In genomic region chr5:113815638-113816152, GRCm38 (mm10) we compare ENCODE assay signal across 7 mouse cellular contexts. TPM values are rescaled to one million over a fixed set of nuclear protein-coding genes. Genes with fewer than 3 reads are reported as not detected.
DNase-seq lines count a peak whose midpoint lies in the region; TF ChIP-seq lines count a peak whose summit lies in the region.

No protein-coding gene starts in this region.

- intact Hi-C loops in heart, postnatal 10 days (cut with DNase I), result loop anchor here (1.0 to 2.0 kb wide), 2 partner anchors 42 to 449 kb away; no protein-coding TSS in a partner anchor

- H3K4me3 ChIP-seq in layer of hippocampus, adult 2 months, result no peak overlapping the region

- peak; percentile 78 for DNase-seq in ES-CJ7 (ENCODE audit: low read depth, low spot score)
- DNase-seq in adrenal gland, postnatal 10 days, result peak; percentile 90
- DNase-seq in embryo, embryonic 9.5 days (ENCODE audit: extremely low spot score), result peak; percentile 86
- DNase-seq in heart, postnatal 10 days, result peak; percentile 69 to 86
- peak; percentile 27 to 77 for DNase-seq in layer of hippocampus, adult 2 months (ENCODE audit: low spot score in 2 of 2)
- peak; percentile 86 for DNase-seq in lung, postnatal 14 days
- DNase-seq in right cerebral cortex, adult 2 months (ENCODE audit: low spot score in 2 of 2), result peak; percentile 49 to 63

- H3K27ac ChIP-seq in layer of hippocampus, adult 2 months, result no peak overlapping the region

- peak; percentile 95 for TF ChIP-seq CTCF in layer of hippocampus, adult 2 months (conservative IDR thresholded peaks at IDR 0.05)

RNA-seq across cellular contexts. Expression of gene Tmem119, which starts 15.4 kb away (rescaled TPM):
- 10 to 100 TPM; 14.0 to 18.0 TPM for total RNA-seq in adrenal gland, postnatal 10 days (2021)
- 10 to 100 TPM; 14.6 to 18.5 TPM for total RNA-seq in heart, postnatal 10 days (2021)
- total RNA-seq in layer of hippocampus, adult 2 months (2021), result 10 to 100 TPM; 22.8 to 24.0 TPM

RNA-seq across cellular contexts. Expression of gene Selplg, which starts 16.7 kb away (rescaled TPM):
- total RNA-seq in adrenal gland, postnatal 10 days (2021), result 1 to 10 TPM; 6.6 to 6.9 TPM
- 1 to 10 TPM; 2.0 to 2.1 TPM for total RNA-seq in heart, postnatal 10 days (2021)
- total RNA-seq in layer of hippocampus, adult 2 months (2021), result 10 to 100 TPM; 28.3 to 28.8 TPM

RNA-seq across cellular contexts. Expression of gene Iscu, which starts 43.1 kb away (rescaled TPM):
- 100 to 1,000 TPM; 344 to 362 TPM for total RNA-seq in adrenal gland, postnatal 10 days (2021)
- 100 to 1,000 TPM; 122 to 123 TPM for total RNA-seq in heart, postnatal 10 days (2021)
- total RNA-seq in layer of hippocampus, adult 2 months (2021), result 100 to 1,000 TPM; 111 to 122 TPM

RNA-seq across cellular contexts. Expression of gene Sart3, which starts 43.4 kb away (rescaled TPM):
- 10 to 100 TPM; 26.3 to 31.3 TPM for total RNA-seq in adrenal gland, postnatal 10 days (2021)
- total RNA-seq in heart, postnatal 10 days (2021), result 10 to 100 TPM; 19.6 to 20.5 TPM
- 10 to 100 TPM; 53.5 to 54.4 TPM for total RNA-seq in layer of hippocampus, adult 2 months (2021)
